Mouse (Mus musculus): ENCODE measurements around the gene Cdc42se2. TPM values are rescaled to one million over a fixed set of nuclear protein-coding genes. Genes with fewer than 3 reads are reported as not detected.
A peak's percentile ranks its signal among the peaks of the same experiment; 100 is the strongest.

Gene Cdc42se2
- total and polyA plus RNA-seq, 3 experiments = 97.4 to 227 (median 99.1) TPM

DNA sequence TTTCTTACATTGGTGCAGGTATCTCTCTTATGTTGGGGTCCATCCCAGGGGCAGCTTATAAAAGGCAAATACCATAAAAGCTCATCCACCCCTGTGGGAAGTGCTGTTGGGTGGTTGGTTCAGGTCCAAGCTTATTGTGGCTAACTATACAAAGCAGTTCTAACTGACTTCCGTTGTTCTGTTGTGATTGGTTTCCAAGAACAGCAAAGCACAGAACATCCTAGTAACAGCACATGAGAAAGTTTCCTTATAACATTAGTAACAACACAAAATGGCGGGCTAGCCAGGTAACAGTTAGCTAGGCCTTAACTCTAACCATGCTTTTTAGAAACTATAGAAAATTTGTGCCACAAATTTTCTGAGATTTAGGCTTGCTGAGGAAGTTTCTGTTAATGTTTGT is 79.3 kb downstream of the Cdc42se2 start:
- dilution Hi-C loops (cut with MboI; ENCODE audit: extremely low pct_ligation_motif_present, extremely low pct_unique_long_range_greater_than_20kb, low sequenced_read_pairs) (no loop called here), in situ Hi-C loops (cut with MboI; ENCODE audit: low pct_ligation_motif_present, low pct_unique_long_range_greater_than_20kb, low sequenced_read_pairs) (loop anchor here (5.0 kb wide), 1 partner anchor 154 kb away; the partner anchor contains the start of gene Lyrm7)
- TF ChIP-seq ZC3H11A (IDR thresholded peaks at IDR 0.05; ENCODE audit: low read depth, low read length) (no peak), MEF2A (IDR thresholded peaks at IDR 0.05; ENCODE audit: borderline replicate concordance, low read depth, low read length) (no peak), ZNF384 (IDR thresholded peaks at IDR 0.05; ENCODE audit: low read depth, low read length) (no peak), GABPA (IDR thresholded peaks at IDR 0.05; ENCODE audit: insufficient replicate concordance, low read depth, low read length) (no peak), SIN3A (IDR thresholded peaks at IDR 0.05; ENCODE audit: low read length) (no peak), RCOR1 (conservative IDR thresholded peaks at IDR 0.05; ENCODE audit: low read depth, low read length) (no peak), CHD1 (IDR thresholded peaks at IDR 0.05; ENCODE audit: low read depth, low read length) (no peak), JUND (conservative IDR thresholded peaks at IDR 0.05; ENCODE audit: low read depth, low read length) (no peak), JUN (IDR thresholded peaks at IDR 0.05; ENCODE audit: insufficient read depth, low read depth, low read length) (no peak), MAX (IDR thresholded peaks at IDR 0.05; ENCODE audit: low read length) (no peak), ETS1 (conservative IDR thresholded peaks at IDR 0.05; ENCODE audit: low read depth, low read length) (no peak)
- peaks cover 0 to 9% of the 10 kb centered on the region in 2 experiments for H3K36me3 ChIP-seq (replicated peaks in 1 of 2; ENCODE audit: control insufficient read depth in 1 of 2, insufficient read depth in 1 of 2, low read length in 1 of 2)
- no peaks in the 10 kb centered on the region for H3K9me3 ChIP-seq (replicated peaks; ENCODE audit: low read length)
- no peak overlapping the region for H3K9ac ChIP-seq (ENCODE audit: insufficient read depth, low read depth)
- peaks cover 2 to 32% of the 10 kb centered on the region in 2 experiments; a peak in 3 of 4 replicates for H3K4me1 ChIP-seq (ENCODE audit: control insufficient read depth in 1 of 2, insufficient read depth in 2 of 2)
- DNase-seq (ENCODE audit: extremely low read depth) = no peak
- no peak overlapping the region for H3K4me3 ChIP-seq (replicated peaks in 1 of 3; ENCODE audit: low read depth in 2 of 3, low read length in 2 of 3, poor library complexity in 1 of 3)
- no peaks in the 10 kb centered on the region for H3K27me3 ChIP-seq (replicated peaks)
- H3K4me2 ChIP-seq (ENCODE audit: insufficient read depth, low read depth, poor library complexity, severe bottlenecking) = no peak overlapping the region
- H3K79me2 ChIP-seq (replicated peaks; ENCODE audit: control insufficient read depth, extremely low read depth, insufficient read depth, poor library complexity, severe bottlenecking) = no peaks in the 10 kb centered on the region
- no peak overlapping the region for H3K27ac ChIP-seq (ENCODE audit: insufficient read depth, low read depth)

DNA sequence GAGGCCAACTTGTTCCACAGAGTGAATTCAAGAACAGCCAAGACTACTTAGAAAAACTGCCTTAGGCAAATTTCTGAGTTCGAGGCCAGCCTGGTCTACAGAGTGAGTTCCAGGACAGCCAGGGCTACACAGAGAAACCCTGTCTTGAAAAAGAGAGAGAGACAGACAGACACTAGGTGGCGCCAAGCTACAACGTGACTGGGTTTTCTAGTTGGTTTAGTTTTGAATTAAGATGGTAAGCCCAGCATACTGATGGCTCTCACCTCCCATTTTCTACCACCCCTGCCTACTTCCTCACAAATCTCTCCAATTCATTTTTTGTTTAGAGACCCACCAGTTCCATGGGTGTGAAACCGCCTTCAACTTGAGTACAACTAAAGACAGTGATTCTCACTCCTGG is 84.2 kb downstream of the Cdc42se2 start:
- in situ Hi-C loops (cut with MboI; ENCODE audit: low pct_ligation_motif_present, low pct_unique_long_range_greater_than_20kb, low sequenced_read_pairs) = no loop called here
- dilution Hi-C loops (cut with MboI; ENCODE audit: extremely low pct_ligation_motif_present, extremely low pct_unique_long_range_greater_than_20kb, low sequenced_read_pairs) = no loop called here
- TF ChIP-seq JUND (conservative IDR thresholded peaks at IDR 0.05; ENCODE audit: low read depth, low read length) = 0 out of 2 replicates have a peak, but pooled peaks have one; percentile 11
- peak; percentile 41; the same call in 1 of the 2 replicates for TF ChIP-seq SIN3A (IDR thresholded peaks at IDR 0.05; ENCODE audit: low read length)
- 0 out of 2 replicates have a peak, but pooled peaks have one; percentile 43 for TF ChIP-seq MAZ (IDR thresholded peaks at IDR 0.05; ENCODE audit: low read depth, low read length)
- peak; percentile 85 for TF ChIP-seq RAD21 (IDR thresholded peaks at IDR 0.05; ENCODE audit: low read depth, low read length)
- no peak for TF ChIP-seq ZMIZ1 (IDR thresholded peaks at IDR 0.05; ENCODE audit: low read depth, low read length)
- no peak for TF ChIP-seq POLR2A (IDR thresholded peaks at IDR 0.05; ENCODE audit: low read depth, low read length)
- peak; percentile 31; the same call in 1 of the 2 replicates for TF ChIP-seq MAX (IDR thresholded peaks at IDR 0.05; ENCODE audit: low read length)
- TF ChIP-seq USF2 (conservative IDR thresholded peaks at IDR 0.05; ENCODE audit: low read depth, low read length) = no peak
- no peak for TF ChIP-seq TBP (conservative IDR thresholded peaks at IDR 0.05; ENCODE audit: low read depth, low read length)
- peak; percentile 80 for TF ChIP-seq MYC (IDR thresholded peaks at IDR 0.05; ENCODE audit: low read depth, low read length)
- TF ChIP-seq CHD1 (IDR thresholded peaks at IDR 0.05; ENCODE audit: low read depth, low read length) = no peak
- peak; percentile 90 for TF ChIP-seq SMC3 (IDR thresholded peaks at IDR 0.05; ENCODE audit: low read depth, low read length)
- TF ChIP-seq HCFC1 (IDR thresholded peaks at IDR 0.05; ENCODE audit: low read depth, low read length) = peak; percentile 12; the same call in 1 of the 2 replicates
- TF ChIP-seq CTCF (conservative IDR thresholded peaks at IDR 0.05 in 1 of 2, IDR thresholded peaks at IDR 0.05 in 1 of 2; ENCODE audit: low read depth in 2 of 2, low read length in 2 of 2) = peak; percentile 59 to 89
- TF ChIP-seq NELFE (IDR thresholded peaks at IDR 0.05; ENCODE audit: low read depth, low read length) = 0 out of 2 replicates have a peak, but pooled peaks have one; percentile 14
- peak; percentile 43; the same call in 1 of the 2 replicates for TF ChIP-seq MXI1 (IDR thresholded peaks at IDR 0.05; ENCODE audit: low read depth, low read length)
- no peak for TF ChIP-seq MAFK (IDR thresholded peaks at IDR 0.05; ENCODE audit: insufficient replicate concordance, low read length)
- TF ChIP-seq ZNF384 (IDR thresholded peaks at IDR 0.05; ENCODE audit: low read depth, low read length) = 0 out of 2 replicates have a peak, but pooled peaks have one; percentile 12
- TF ChIP-seq ELF1 (IDR thresholded peaks at IDR 0.05; ENCODE audit: low read depth, low read length) = 0 out of 2 replicates have a peak, but pooled peaks have one; percentile 16
- TF ChIP-seq ETS1 (conservative IDR thresholded peaks at IDR 0.05; ENCODE audit: low read depth, low read length) = no peak
- no peak for TF ChIP-seq ZKSCAN1 (IDR thresholded peaks at IDR 0.05; ENCODE audit: borderline replicate concordance, low read depth, low read length)
- no peak for TF ChIP-seq KAT2A (IDR thresholded peaks at IDR 0.05; ENCODE audit: insufficient replicate concordance, low read length)
- TF ChIP-seq ZC3H11A (IDR thresholded peaks at IDR 0.05; ENCODE audit: low read depth, low read length) = peak; percentile 94
- TF ChIP-seq MEF2A (IDR thresholded peaks at IDR 0.05; ENCODE audit: borderline replicate concordance, low read depth, low read length) = 0 out of 2 replicates have a peak, but pooled peaks have one; percentile 14
- TF ChIP-seq IRF4 (IDR thresholded peaks at IDR 0.05; ENCODE audit: low read depth, low read length) = 0 out of 2 replicates have a peak, but pooled peaks have one; percentile 46
- 0 out of 2 replicates have a peak, but pooled peaks have one; percentile 23 for TF ChIP-seq E2F4 (IDR thresholded peaks at IDR 0.05; ENCODE audit: insufficient replicate concordance, low read depth, low read length)
- no peak for TF ChIP-seq JUN (IDR thresholded peaks at IDR 0.05; ENCODE audit: insufficient read depth, low read depth, low read length)

More for the DNA sequence above, 84.2 kb downstream of the Cdc42se2 start:
- Histone ChIP-seq H3K4me3 (replicated peaks in 1 of 3; ENCODE audit: low read depth in 2 of 3, low read length in 2 of 3, poor library complexity in 1 of 3) (no peak overlapping the region), H3K4me1 (ENCODE audit: control insufficient read depth in 1 of 2, insufficient read depth in 2 of 2) (peaks cover 4 to 41% of the 10 kb centered on the region in 2 experiments), H3K9me3 (replicated peaks; ENCODE audit: low read length) (no peaks in the 10 kb centered on the region), H3K79me2 (replicated peaks; ENCODE audit: control insufficient read depth, extremely low read depth, insufficient read depth, poor library complexity, severe bottlenecking) (no peaks in the 10 kb centered on the region), H3K9ac (ENCODE audit: insufficient read depth, low read depth) (no peak overlapping the region), H3K36me3 (replicated peaks in 1 of 2; ENCODE audit: control insufficient read depth in 1 of 2, insufficient read depth in 1 of 2, low read length in 1 of 2) (peaks cover 0 to 25% of the 10 kb centered on the region in 2 experiments), H3K4me2 (ENCODE audit: insufficient read depth, low read depth, poor library complexity, severe bottlenecking) (no peak overlapping the region), H3K27ac (ENCODE audit: insufficient read depth, low read depth) (no peak overlapping the region), H3K27me3 (replicated peaks) (no peaks in the 10 kb centered on the region)
- DNase-seq (ENCODE audit: extremely low read depth) = peak; percentile 86
